Mouse (Mus musculus) CD4-positive, CD25-positive, alpha-beta regulatory T cell, adult 9 weeks (primary cell): ENCODE results near the gene Apol9a. TPM values are rescaled to one million over a fixed set of nuclear protein-coding genes. Genes with fewer than 3 reads are reported as not detected.

Source experiments
- polyA plus RNA-seq: library from polyadenylated mRNA; unstranded; fragments of 100-300 nt; shearing (Covaris generic); gene quantifications from one replicate; pipeline ENCODE4 v1.2.1, GENCODE M21; 2017

Gene Apol9a
- 3.5 TPM for polyA plus RNA-seq

GRCm38 (mm10) chr15:77411035-77411434 is at the start of gene Apol9a:
Gene Apol9a (minus strand): TSS chr15:77411135.

GRCm38 (mm10) chr15:77447392-77447791 is 36.5 kb upstream of the Apol9a start, which contains the start of gene Apol7b:
Gene Apol7b (minus strand): TSS chr15:77447492.

GRCm38 (mm10) chr15:77399027-77399426 is 11.9 kb downstream of the Apol9a start, which contains the start of gene Apol7a:
Gene Apol7a (minus strand): TSS chr15:77399110.

Other genes with a start within 250 kb of the Apol9a start
- not detected for gene Rbfox2, start 104.1 kb downstream of the Apol9a start, polyA plus RNA-seq
- gene Apol7a, start 12.0 kb downstream of the Apol9a start, polyA plus RNA-seq = not detected
- 1.2 TPM for gene Apol7b, start 36.4 kb upstream of the Apol9a start, polyA plus RNA-seq
- not detected for gene Apol10a, start 65.9 kb upstream of the Apol9a start, polyA plus RNA-seq
- not detected for gene Apol11a, start 97.1 kb upstream of the Apol9a start, polyA plus RNA-seq
- gene Apol7c, start 122.2 kb upstream of the Apol9a start, polyA plus RNA-seq = 0.26 TPM
- not detected for gene 1700025B11Rik, start 150.8 kb upstream of the Apol9a start, polyA plus RNA-seq
- gene Apol10b, start 185.0 kb upstream of the Apol9a start, polyA plus RNA-seq = 3.7 TPM
- gene Gm36245, start 188.1 kb upstream of the Apol9a start, polyA plus RNA-seq = not detected
- gene Apol11b, start 232.2 kb upstream of the Apol9a start, polyA plus RNA-seq = not detected